Mouse (Mus musculus) E14TG2a.4 (cell line): ENCODE results near the gene Stk16.

Experiments used
- CTCF ChIP-seq: conservative IDR thresholded peaks from 2 replicates; pipeline ENCODE4 v1.5.1; 2014; ENCODE audit warnings: low read length
- NANOG ChIP-seq: IDR thresholded peaks from 2 replicates; pipeline ENCODE4 v1.6.1; 2014; ENCODE audit warnings: borderline replicate concordance, low read length, mixed read lengths
- POU5F1 ChIP-seq: IDR thresholded peaks from 2 replicates; pipeline ENCODE4 v1.6.1; 2014; ENCODE audit warnings: low read length, borderline replicate concordance

- no peak for TF ChIP-seq CTCF
- no peak for TF ChIP-seq POU5F1
- TF ChIP-seq NANOG = no peak
Observed at GRCm38 (mm10) chr1:75185495-75185894, 25.1 kb upstream of the Stk16 start.
